Mouse (Mus musculus) liver, embryonic 12.5 days (tissue): ENCODE measurements around the gene Stum. TPM values are rescaled to one million over a fixed set of nuclear protein-coding genes. Genes with fewer than 3 reads are reported as not detected.
"Not testable (repeated sequence)": the region's sequence is repeated elsewhere in the genome, so short reads cannot be mapped to it uniquely, and the experiment has no call there.

Source experiments
- ATAC-seq: fragments of 200-750 bp; cut with Nextera tagmentation; 2 replicates; pipeline ENCODE4 v1.8.0; 2017; ENCODE audit warnings: moderate number of reproducible peaks, mild to moderate bottlenecking, moderate library complexity
- H3K27ac ChIP-seq: fragments of 300-500 bp; sonication (generic); 2 replicates; pipeline ENCODE4 v1.5.1; 2016; ENCODE audit warnings: mild to moderate bottlenecking
- H3K27me3 ChIP-seq: fragments of 300-500 bp; sonication (generic); replicated peaks from 2 replicates; pipeline ENCODE4 v1.6.1; 2016; ENCODE audit warnings: mild to moderate bottlenecking, moderate library complexity
- H3K36me3 ChIP-seq: fragments of 300-500 bp; sonication (generic); 2 replicates; pipeline ENCODE4 v1.6.1; 2016; ENCODE audit warnings: mild to moderate bottlenecking, moderate library complexity
- H3K4me1 ChIP-seq: fragments of 300-500 bp; sonication (generic); 2 replicates; pipeline ENCODE4 v1.6.1; 2016
- H3K4me2 ChIP-seq: fragments of 300-500 bp; sonication (generic); 2 replicates; pipeline ENCODE4 v1.6.1; 2016; ENCODE audit warnings: mild to moderate bottlenecking, moderate library complexity
- H3K4me3 ChIP-seq: fragments of 300-500 bp; sonication (generic); 2 replicates; pipeline ENCODE4 v1.5.1; 2016; ENCODE audit warnings: mild to moderate bottlenecking, moderate library complexity
- H3K9ac ChIP-seq: fragments of 300-500 bp; sonication (generic); 2 replicates; pipeline ENCODE4 v1.6.1; 2016; ENCODE audit warnings: mild to moderate bottlenecking, moderate library complexity
- H3K9me3 ChIP-seq: fragments of 300-500 bp; sonication (generic); replicated peaks from 2 replicates; pipeline ENCODE4 v1.6.1; 2016; ENCODE audit warnings: mild to moderate bottlenecking, moderate library complexity
- WGBS: fragments of 180-500 bp; shearing (Covaris S2); methylation state at CpG from one replicate; pipeline ENCODE4 v1.1.7; 2016; ENCODE audit not compliant: insufficient replicate concordance; 5-methylcytosine and 5-hydroxymethylcytosine counted together
- polyA plus RNA-seq: library from polyadenylated mRNA; unstranded; fragments of >200 nt; fragmentation: Nextera tagmentation; extraction: Ambion mirVana; gene quantifications from 2 replicates; pipeline ENCODE4 v1.2.1, GENCODE M21; 2016

Stum gene
- polyA plus RNA-seq: 0.07 and 0.28 TPM in 2 replicates

GRCm38 (mm10) chr1:180483399-180484291, at the start of gene Stum:
Gene Stum (minus strand): TSS chr1:180483504.
- Histone ChIP-seq H3K9ac (no peak within 1 kb of the TSS), H3K27ac (no peak within 1 kb of the TSS), H3K36me3 (no peaks in the 10 kb centered on the region), H3K27me3 (peaks cover 79% of the 10 kb centered on the region), H3K4me3 (peak within 1 kb of the TSS; percentile 36), H3K4me1 (peaks cover 12% of the 10 kb centered on the region; the same call in 1 of the 2 replicates), H3K4me2 (peak within 1 kb of the TSS; percentile 61), H3K9me3 (no peaks in the 10 kb centered on the region)
- no peak for ATAC-seq
- WGBS: 7% methylated on average over 36 of the region's 40 CpGs

GRCm38 (mm10) chr1:180532671-180533070, 49.4 kb upstream of the Stum start:
- H3K27ac ChIP-seq: no peak overlapping the region
- H3K4me2 ChIP-seq: no peak overlapping the region
- H3K9me3 ChIP-seq: peaks cover 6% of the 10 kb centered on the region; the same call in 1 of the 2 replicates
- no peak for ATAC-seq
- no peaks in the 10 kb centered on the region for H3K36me3 ChIP-seq
- no peaks in the 10 kb centered on the region for H3K4me1 ChIP-seq
- no peaks in the 10 kb centered on the region for H3K27me3 ChIP-seq
- WGBS: 91% methylated on average over 11 of the region's 11 CpGs
- no peak overlapping the region for H3K9ac ChIP-seq
- H3K4me3 ChIP-seq: no peak overlapping the region

- no peak overlapping the region for H3K27ac ChIP-seq
- no peak overlapping the region for H3K4me2 ChIP-seq
- ATAC-seq: no peak
- H3K9me3 ChIP-seq: peaks cover 6% of the 10 kb centered on the region; the same call in 1 of the 2 replicates
- no peaks in the 10 kb centered on the region for H3K4me1 ChIP-seq
- H3K4me3 ChIP-seq: no peak overlapping the region
- no peaks in the 10 kb centered on the region for H3K27me3 ChIP-seq
- WGBS: 54% methylated on average over 8 of the region's 8 CpGs
- H3K9ac ChIP-seq: no peak overlapping the region
- H3K36me3 ChIP-seq: no peaks in the 10 kb centered on the region
Observed at GRCm38 (mm10) chr1:180530457-180531263, 47.4 kb upstream of the Stum start.

- no peaks in the 10 kb centered on the region for H3K36me3 ChIP-seq
- H3K4me1 ChIP-seq: no peaks in the 10 kb centered on the region
- H3K9me3 ChIP-seq: peaks cover 6% of the 10 kb centered on the region; the same call in 1 of the 2 replicates
- no peaks in the 10 kb centered on the region for H3K27me3 ChIP-seq
- H3K9ac ChIP-seq: no peak overlapping the region
- H3K4me3 ChIP-seq: no peak overlapping the region
- no peak for ATAC-seq
- WGBS: 78% methylated on average over 7 of the region's 7 CpGs
- H3K4me2 ChIP-seq: no peak overlapping the region
- no peak overlapping the region for H3K27ac ChIP-seq
Observed at GRCm38 (mm10) chr1:180529847-180530246, 46.5 kb upstream of the Stum start.

- Histone ChIP-seq H3K9me3 (no peaks in the 10 kb centered on the region), H3K27me3 (no peaks in the 10 kb centered on the region), H3K27ac (no peak overlapping the region), H3K4me2 (no peak overlapping the region), H3K36me3 (no peaks in the 10 kb centered on the region), H3K9ac (no peak overlapping the region), H3K4me1 (no peaks in the 10 kb centered on the region), H3K4me3 (no peak overlapping the region)
- no peak for ATAC-seq
- 72% methylated on average over 1 of the region's 1 CpGs for WGBS
Observed at GRCm38 (mm10) chr1:180525301-180525700, 42.0 kb upstream of the Stum start.

- H3K27ac ChIP-seq: no peak overlapping the region
Observed at GRCm38 (mm10) chr1:180523320-180523719, 40.0 kb upstream of the Stum start.

GRCm38 (mm10) chr1:180520190-180520589, 36.9 kb upstream of the Stum start:
- no peak overlapping the region for H3K4me2 ChIP-seq
- H3K4me3 ChIP-seq: no peak overlapping the region
- ATAC-seq: no peak
- WGBS: 71% methylated on average over 7 of the region's 7 CpGs
- no peaks in the 10 kb centered on the region for H3K4me1 ChIP-seq
- no peak overlapping the region for H3K9ac ChIP-seq
- H3K27ac ChIP-seq: no peak overlapping the region
- no peaks in the 10 kb centered on the region for H3K9me3 ChIP-seq
- H3K36me3 ChIP-seq: no peaks in the 10 kb centered on the region
- H3K27me3 ChIP-seq: no peaks in the 10 kb centered on the region

More at GRCm38 (mm10) chr1:180523320-180523719, 40.0 kb upstream of the Stum start:
- WGBS: 71% methylated on average over 2 of the region's 2 CpGs
- H3K9me3 ChIP-seq: no peaks in the 10 kb centered on the region
- H3K4me1 ChIP-seq: no peaks in the 10 kb centered on the region
- no peak overlapping the region; the same call in 1 of the 2 replicates for H3K9ac ChIP-seq
- H3K4me3 ChIP-seq: no peak overlapping the region
- no peaks in the 10 kb centered on the region for H3K36me3 ChIP-seq
- H3K4me2 ChIP-seq: no peak overlapping the region
- H3K27me3 ChIP-seq: no peaks in the 10 kb centered on the region
- ATAC-seq: no peak

GRCm38 (mm10) chr1:180519520-180519919, 36.2 kb upstream of the Stum start:
- no peak overlapping the region for H3K4me3 ChIP-seq
- no peaks in the 10 kb centered on the region for H3K27me3 ChIP-seq
- no peaks in the 10 kb centered on the region for H3K36me3 ChIP-seq
- no peak overlapping the region for H3K9ac ChIP-seq
- no peaks in the 10 kb centered on the region for H3K4me1 ChIP-seq
- WGBS: 44% methylated on average over 8 of the region's 8 CpGs
- ATAC-seq: no peak
- no peak overlapping the region for H3K4me2 ChIP-seq
- H3K9me3 ChIP-seq: no peaks in the 10 kb centered on the region
- no peak overlapping the region for H3K27ac ChIP-seq

GRCm38 (mm10) chr1:180518899-180519298, 35.6 kb upstream of the Stum start:
- ATAC-seq, H3K27me3 ChIP-seq, H3K36me3 ChIP-seq, H3K4me1 ChIP-seq, H3K9ac ChIP-seq, H3K4me3 ChIP-seq, H3K4me2 ChIP-seq, H3K27ac ChIP-seq, H3K9me3 ChIP-seq: not testable (repeated sequence)
- WGBS: 78% methylated on average over 7 of the region's 7 CpGs

- Histone ChIP-seq H3K4me1 (no peaks in the 10 kb centered on the region), H3K9me3 (no peaks in the 10 kb centered on the region), H3K36me3 (no peaks in the 10 kb centered on the region), H3K27me3 (no peaks in the 10 kb centered on the region), H3K27ac (no peak overlapping the region), H3K4me2 (no peak overlapping the region), H3K4me3 (no peak overlapping the region), H3K9ac (no peak overlapping the region)
- no peak for ATAC-seq
- WGBS: 68% methylated on average over 8 of the region's 8 CpGs
Observed at GRCm38 (mm10) chr1:180518412-180518811, 35.1 kb upstream of the Stum start.

- Histone ChIP-seq H3K27me3 (no peaks in the 10 kb centered on the region), H3K4me3 (no peak overlapping the region), H3K36me3 (no peaks in the 10 kb centered on the region), H3K9ac (no peak overlapping the region), H3K4me2 (no peak overlapping the region), H3K4me1 (no peaks in the 10 kb centered on the region), H3K9me3 (no peaks in the 10 kb centered on the region), H3K27ac (no peak overlapping the region)
- no peak for ATAC-seq
- 52% methylated on average over 10 of the region's 10 CpGs for whole genome bisulfite sequencing
Observed at GRCm38 (mm10) chr1:180517390-180518054, 34.2 kb upstream of the Stum start.
